Mouse (Mus musculus) kidney, postnatal 4 days (tissue): ENCODE data around the gene Dnajb4.
"Not testable (repeated sequence)": the region's sequence is repeated elsewhere in the genome, so short reads cannot be mapped to it uniquely, and the experiment has no call there.

ENCODE experiments used
- DNase-seq, 2 experiments: peaks; one replicate each; pipeline ENCODE4 v3.0.0; 2021; ENCODE audit warnings: mixed read lengths in 2 of 2

Gene Dnajb4

DNA sequence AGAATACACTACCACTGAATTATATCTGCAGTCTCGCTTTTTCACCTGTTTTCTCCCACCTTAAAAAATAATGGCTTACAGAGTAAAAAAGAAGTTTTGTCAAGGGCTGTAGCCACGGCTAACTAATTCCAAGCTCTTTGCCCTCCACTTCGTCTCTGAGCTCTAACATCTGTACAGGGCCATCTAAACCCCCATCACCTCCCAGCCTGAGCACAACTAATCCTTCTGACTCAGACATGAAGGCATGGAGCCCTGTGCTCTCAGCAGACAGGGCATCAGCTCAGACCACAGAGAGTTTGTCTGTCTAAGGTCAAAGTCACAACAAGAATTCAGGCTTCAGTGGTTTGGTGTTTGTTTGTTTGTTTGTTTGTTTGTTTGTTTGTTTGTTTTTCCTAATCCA lies 68.0 kb downstream of the Dnajb4 start:
- no peak for DNase-seq

DNA sequence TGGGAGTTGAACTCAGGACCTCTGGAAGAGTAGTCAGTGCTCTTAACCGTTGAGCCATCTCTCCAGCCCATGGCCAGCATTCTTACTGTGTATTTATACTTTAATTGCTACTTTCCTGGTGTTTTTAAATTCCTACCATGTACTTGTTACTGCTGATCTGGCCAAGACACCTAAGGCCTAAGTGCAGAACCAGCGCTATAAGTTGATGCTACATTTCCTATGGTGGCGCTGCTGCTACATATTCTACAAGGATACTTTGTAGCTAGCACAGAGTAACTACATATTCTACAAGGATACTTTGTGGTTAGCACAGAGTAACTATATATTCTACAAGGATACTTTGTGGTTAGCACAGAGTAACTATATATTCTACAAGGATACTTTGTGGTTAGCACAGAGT lies 70.8 kb downstream of the Dnajb4 start:
- DNase-seq = not testable (repeated sequence)

DNA sequence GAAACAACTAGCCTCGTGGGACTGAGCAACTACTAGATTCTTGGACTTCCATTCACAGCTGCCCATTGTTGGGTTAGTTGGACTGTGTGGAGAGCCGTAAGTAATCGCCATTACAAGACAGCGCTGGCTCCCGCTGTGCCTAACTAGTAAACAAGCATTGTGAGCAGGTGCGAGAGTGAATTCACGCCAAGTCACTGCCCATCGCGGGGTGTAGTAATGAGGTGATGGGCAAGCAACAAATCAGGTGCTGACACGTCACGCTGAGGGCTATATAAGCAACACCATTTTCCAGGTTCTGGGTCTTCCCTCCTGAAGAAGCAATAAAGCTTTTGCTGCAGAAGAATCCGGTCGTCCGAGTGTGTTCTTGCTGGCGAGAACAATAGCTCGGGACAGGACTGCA lies 74.0 kb downstream of the Dnajb4 start:
- DNase-seq = not testable (repeated sequence)

DNA sequence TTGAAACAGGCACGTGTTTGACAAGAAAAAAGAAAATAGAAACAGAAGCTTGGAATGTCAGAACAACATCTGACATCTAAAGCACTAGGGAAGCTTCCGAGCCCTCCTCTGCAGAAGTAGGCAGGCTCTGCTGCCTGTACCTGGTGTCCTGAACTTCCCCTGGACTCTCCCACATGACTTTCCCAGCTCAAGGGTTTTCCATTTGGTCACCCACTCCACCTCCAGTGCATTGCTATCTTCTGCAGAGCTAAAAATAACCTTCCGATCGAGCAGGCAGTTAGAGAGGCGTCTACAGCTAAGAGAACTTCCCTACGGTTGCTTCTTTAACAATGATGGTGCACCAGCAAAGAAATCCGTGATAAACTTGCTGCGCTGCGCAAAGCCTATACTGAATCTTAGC lies 76.5 kb downstream of the Dnajb4 start:
- DNase-seq = no peak

DNA sequence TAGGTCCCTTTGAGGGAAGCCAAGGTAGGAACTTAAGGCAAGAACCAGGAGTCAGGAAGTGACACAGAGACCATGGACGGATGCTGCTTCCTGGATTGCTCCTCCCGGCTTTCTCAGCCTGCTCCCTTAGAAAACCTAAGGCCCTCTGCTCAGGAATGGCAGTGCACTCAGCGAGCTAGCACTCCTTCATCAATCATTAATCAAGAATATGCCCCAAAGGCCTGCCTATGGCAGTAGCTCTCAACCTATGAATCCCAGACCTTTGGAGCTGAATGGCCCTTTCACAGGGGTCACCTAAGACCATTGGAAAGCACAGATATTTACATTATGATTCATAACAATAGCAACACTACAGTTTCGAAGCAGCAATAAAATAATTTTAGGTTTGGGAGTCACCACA lies 79.1 kb downstream of the Dnajb4 start:
- no peak for DNase-seq

- DNase-seq = not testable (repeated sequence)
Observed at GRCm38 (mm10) chr3:152129426-152129825, 80.7 kb downstream of the Dnajb4 start.

- no peak for DNase-seq
Observed at GRCm38 (mm10) chr3:152128631-152129030, 81.5 kb downstream of the Dnajb4 start.
